Mouse (Mus musculus) midbrain, embryonic 15.5 days (tissue): Measurements from ENCODE around the gene Fam135a. TPM values are rescaled to one million over a fixed set of nuclear protein-coding genes. Genes with fewer than 3 reads are reported as not detected.

Experiments
- ATAC-seq: fragments of 200-750 bp; cut with Nextera tagmentation; replicated peaks from 2 replicates; pipeline ENCODE4 v1.8.0; 2017; ENCODE audit warnings: moderate TSS enrichment
- H3K27ac ChIP-seq: fragments of 300-500 bp; sonication (generic); 2 replicates; pipeline ENCODE4 v1.5.1; 2015; ENCODE audit warnings: mild to moderate bottlenecking, inconsistent platforms
- H3K27me3 ChIP-seq: fragments of 300-500 bp; sonication (generic); replicated peaks from 2 replicates; pipeline ENCODE4 v1.6.1; 2015; ENCODE audit warnings: inconsistent platforms
- H3K36me3 ChIP-seq: fragments of 300-500 bp; sonication (generic); replicated peaks from 2 replicates; pipeline ENCODE4 v1.6.1; 2015; ENCODE audit warnings: inconsistent platforms
- H3K4me1 ChIP-seq: fragments of 300-500 bp; sonication (generic); 2 replicates; pipeline ENCODE4 v1.6.1; 2015; ENCODE audit warnings: inconsistent platforms
- H3K4me2 ChIP-seq: fragments of 300-500 bp; sonication (generic); 2 replicates; pipeline ENCODE4 v1.6.1; 2015; ENCODE audit warnings: inconsistent platforms, mild to moderate bottlenecking, moderate library complexity
- H3K4me3 ChIP-seq: fragments of 300-500 bp; sonication (generic); 2 replicates; pipeline ENCODE4 v1.5.1; 2015; ENCODE audit warnings: mild to moderate bottlenecking, inconsistent platforms
- H3K9ac ChIP-seq: fragments of 300-500 bp; sonication (generic); 2 replicates; pipeline ENCODE4 v1.6.1; 2015; ENCODE audit warnings: mild to moderate bottlenecking, inconsistent platforms
- H3K9me3 ChIP-seq: fragments of 300-500 bp; sonication (generic); 2 replicates; pipeline ENCODE4 v1.6.1; 2016; ENCODE audit warnings: inconsistent platforms
- WGBS: fragments of 180-500 bp; shearing (Covaris S2); methylation state at CpG from one replicate; pipeline ENCODE4 v1.1.7; 2015; ENCODE audit warnings: mixed read lengths; 5-methylcytosine and 5-hydroxymethylcytosine counted together
- polyA plus RNA-seq: library from polyadenylated mRNA; unstranded; fragments of >200 nt; fragmentation: Nextera tagmentation; extraction: Ambion mirVana; gene quantifications from 2 replicates; pipeline ENCODE4 v1.2.1, GENCODE M21; 2015

The Fam135a gene
- polyA plus RNA-seq, 1 experiment from 2014 or later: 27.7 TPM

DNA sequence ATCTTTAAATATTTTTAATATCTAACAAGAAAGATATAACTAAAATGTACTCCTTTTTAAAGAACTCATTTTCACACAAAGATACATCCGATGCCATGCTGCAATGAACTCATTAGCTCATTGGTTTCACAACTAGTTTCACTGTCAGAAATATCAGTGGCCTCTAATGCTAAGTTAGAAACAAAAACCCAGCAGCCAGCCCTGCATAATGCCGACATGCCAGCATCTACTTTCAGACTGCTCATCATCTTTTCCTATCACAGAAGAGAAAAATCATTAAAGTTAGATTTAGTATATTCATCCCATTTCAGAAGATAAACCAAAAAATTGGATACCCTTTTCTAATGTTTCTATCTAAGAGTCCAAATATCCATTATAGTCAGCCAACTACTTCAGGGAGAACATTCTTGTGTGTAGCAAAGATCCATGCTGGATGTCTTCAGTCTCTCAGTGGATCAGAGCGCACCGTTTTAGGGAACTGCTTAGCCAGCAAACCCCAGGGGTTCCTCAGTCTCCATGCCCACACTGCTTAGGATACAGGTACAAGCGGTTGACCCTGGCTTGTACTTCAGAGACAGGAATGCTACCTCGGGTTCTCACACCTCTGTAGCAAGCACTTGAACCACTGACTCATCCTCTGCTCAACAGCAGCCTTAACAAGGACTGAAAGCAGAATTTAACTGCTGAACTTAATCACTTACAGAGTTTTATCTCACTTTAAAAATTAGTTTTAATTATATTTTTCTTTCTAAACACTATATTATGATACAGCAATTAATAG, 53.2 kb downstream of the Fam135a start:
- Histone ChIP-seq H3K27me3 (no peaks in the 10 kb centered on the region), H3K9me3 (no peaks in the 10 kb centered on the region), H3K4me3 (no peak overlapping the region), H3K27ac (no peak overlapping the region), H3K9ac (no peak overlapping the region), H3K36me3 (no peaks in the 10 kb centered on the region; the same call in 1 of the 2 replicates), H3K4me1 (no peaks in the 10 kb centered on the region), H3K4me2 (no peak overlapping the region)
- no peak for ATAC-seq
- 74% methylated on average over 6 of the region's 6 CpGs for WGBS

DNA sequence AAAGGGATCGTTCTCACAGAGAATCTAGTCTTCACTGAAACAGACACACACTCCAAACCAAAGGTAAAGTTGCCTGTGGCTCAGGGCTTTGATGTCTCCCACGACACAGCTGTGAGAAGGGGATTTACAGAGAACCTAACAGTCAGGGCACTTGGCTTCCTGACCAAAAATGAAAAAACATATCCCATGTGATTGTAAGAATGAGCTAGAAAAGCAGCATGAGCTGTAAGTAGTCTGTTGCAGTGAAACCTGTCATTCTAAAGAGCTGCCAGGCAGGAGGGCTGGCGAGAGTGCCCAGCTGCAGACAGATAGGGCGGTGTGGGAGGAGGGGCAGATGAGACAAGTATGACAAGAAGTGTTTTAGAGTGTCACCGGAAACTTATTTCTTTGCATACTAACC, 54.5 kb downstream of the Fam135a start:
- Histone ChIP-seq H3K4me1 (no peaks in the 10 kb centered on the region), H3K27ac (no peak overlapping the region), H3K4me3 (no peak overlapping the region), H3K27me3 (no peaks in the 10 kb centered on the region), H3K4me2 (no peak overlapping the region), H3K9me3 (no peaks in the 10 kb centered on the region), H3K36me3 (no peaks in the 10 kb centered on the region), H3K9ac (no peak overlapping the region)
- no peak for ATAC-seq
- 67% methylated on average over 5 of the region's 5 CpGs for WGBS

DNA sequence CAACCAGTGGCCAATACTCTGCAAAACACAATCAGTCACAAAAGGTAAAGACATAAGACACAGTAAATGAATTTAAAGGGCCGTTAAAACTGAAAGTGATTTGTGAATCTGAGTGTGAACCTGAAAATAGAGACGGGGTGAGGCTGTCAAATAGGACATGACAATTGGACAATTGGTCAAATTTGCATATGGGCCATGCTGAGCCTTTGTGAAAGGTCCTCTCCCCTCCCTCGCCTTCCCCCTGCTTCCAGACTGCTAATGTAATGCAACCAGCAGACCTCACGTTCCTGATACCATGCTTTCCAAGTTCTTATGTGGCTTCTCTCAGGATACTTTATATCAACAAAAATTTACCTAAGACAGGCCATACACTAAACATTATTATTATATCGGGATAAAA, 57.1 kb downstream of the Fam135a start:
- no peaks in the 10 kb centered on the region for H3K36me3 ChIP-seq
- no peaks in the 10 kb centered on the region for H3K9me3 ChIP-seq
- H3K9ac ChIP-seq: no peak overlapping the region
- no peak overlapping the region for H3K4me2 ChIP-seq
- H3K27me3 ChIP-seq: no peaks in the 10 kb centered on the region
- no peak overlapping the region for H3K27ac ChIP-seq
- no peak for ATAC-seq
- WGBS: 33% methylated on average over 5 of the region's 5 CpGs
- H3K4me1 ChIP-seq: no peaks in the 10 kb centered on the region
- H3K4me3 ChIP-seq: no peak overlapping the region

DNA sequence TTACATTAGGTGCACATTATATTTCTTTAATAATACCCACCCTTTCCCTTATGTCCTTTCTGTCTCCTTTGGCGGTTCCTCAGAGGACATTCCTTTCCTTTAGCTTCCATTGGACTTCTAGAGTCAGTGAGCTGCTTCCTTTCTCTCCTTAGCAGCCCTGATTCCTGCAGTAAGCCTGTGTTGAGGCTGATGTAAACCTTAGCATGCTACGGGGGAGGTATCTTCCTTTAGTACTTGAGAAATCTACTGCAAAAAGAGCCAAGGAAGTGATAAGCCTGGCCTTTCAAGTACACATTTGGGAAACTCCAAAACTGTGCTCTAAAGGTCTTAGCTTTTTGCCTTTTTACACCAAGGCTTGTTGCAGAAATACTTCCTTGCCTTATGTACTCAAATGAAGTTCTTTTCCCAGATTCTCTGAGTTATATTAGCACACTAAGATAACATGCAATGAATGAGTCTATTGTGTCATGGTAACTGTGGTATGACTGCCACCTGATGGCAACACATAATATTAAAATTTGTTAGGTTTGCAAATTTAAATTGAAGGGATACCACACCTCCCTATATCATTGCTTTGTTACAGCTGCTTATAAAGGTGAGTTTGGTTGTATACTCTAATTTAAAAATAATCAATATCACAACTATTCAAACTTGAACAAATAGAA, 66.2 kb downstream of the Fam135a start:
- H3K4me2 ChIP-seq: no peak overlapping the region
- no peaks in the 10 kb centered on the region for H3K4me1 ChIP-seq
- H3K27me3 ChIP-seq: no peaks in the 10 kb centered on the region
- no peak overlapping the region for H3K4me3 ChIP-seq
- peak; percentile 63; the same call in 1 of the 2 replicates for ATAC-seq
- H3K9ac ChIP-seq: no peak overlapping the region
- 90% methylated on average over 2 of the region's 2 CpGs for WGBS
- no peak overlapping the region for H3K27ac ChIP-seq
- H3K36me3 ChIP-seq: peaks cover 4% of the 10 kb centered on the region; the same call in 1 of the 2 replicates
- no peaks in the 10 kb centered on the region for H3K9me3 ChIP-seq

DNA sequence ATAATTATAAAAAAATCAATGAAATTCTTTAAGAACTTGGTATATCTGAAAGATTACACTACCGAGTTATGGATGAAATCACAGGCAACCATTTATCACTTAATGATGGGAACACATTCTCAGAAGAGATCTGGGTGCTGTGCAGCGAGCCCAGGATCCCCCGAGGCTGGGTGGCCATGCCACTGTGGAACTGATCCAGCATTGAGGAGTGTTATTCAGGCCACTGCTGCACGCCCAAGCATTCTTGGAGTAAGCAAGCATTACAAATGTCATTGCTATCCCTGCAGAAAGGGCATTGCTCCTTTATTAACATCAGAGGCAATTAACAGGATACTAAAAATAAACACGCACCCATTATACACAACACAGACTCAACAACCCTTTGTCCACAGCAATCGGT, 89.3 kb downstream of the Fam135a start:
- no peak overlapping the region for H3K4me3 ChIP-seq
- no peak for ATAC-seq
- WGBS: 93% methylated on average over 6 of the region's 6 CpGs
- H3K27me3 ChIP-seq: no peaks in the 10 kb centered on the region
- H3K4me1 ChIP-seq: no peaks in the 10 kb centered on the region
- no peaks in the 10 kb centered on the region for H3K9me3 ChIP-seq
- H3K9ac ChIP-seq: no peak overlapping the region
- no peak overlapping the region for H3K27ac ChIP-seq
- no peak overlapping the region for H3K4me2 ChIP-seq
- peaks cover 7% of the 10 kb centered on the region for H3K36me3 ChIP-seq

DNA sequence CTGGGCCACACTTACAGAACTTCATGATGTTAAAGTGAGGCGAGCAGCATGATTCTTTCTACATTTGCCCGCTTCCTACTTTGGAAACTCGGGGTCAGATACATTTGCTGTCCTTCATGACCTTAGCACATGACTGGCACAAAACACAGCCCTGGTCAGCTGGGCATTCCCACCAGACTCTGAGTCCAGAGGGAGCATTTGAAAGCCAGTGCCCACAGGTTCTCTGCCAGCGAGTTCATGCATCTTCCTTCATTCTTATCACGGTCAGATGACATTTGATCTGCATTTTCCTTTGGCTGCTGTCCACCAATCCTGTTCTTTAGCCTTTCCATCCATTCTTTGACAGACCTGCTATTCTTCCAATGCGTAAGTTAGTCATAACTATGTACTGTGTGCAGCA, 90.1 kb downstream of the Fam135a start:
- ATAC-seq: no peak
- no peaks in the 10 kb centered on the region for H3K9me3 ChIP-seq
- no peak overlapping the region for H3K9ac ChIP-seq
- no peaks in the 10 kb centered on the region for H3K27me3 ChIP-seq
- no peak overlapping the region for H3K27ac ChIP-seq
- H3K4me2 ChIP-seq: no peak overlapping the region
- peaks cover 7% of the 10 kb centered on the region for H3K36me3 ChIP-seq
- 90% methylated on average over 6 of the region's 6 CpGs for WGBS
- no peaks in the 10 kb centered on the region for H3K4me1 ChIP-seq
- H3K4me3 ChIP-seq: no peak overlapping the region

DNA sequence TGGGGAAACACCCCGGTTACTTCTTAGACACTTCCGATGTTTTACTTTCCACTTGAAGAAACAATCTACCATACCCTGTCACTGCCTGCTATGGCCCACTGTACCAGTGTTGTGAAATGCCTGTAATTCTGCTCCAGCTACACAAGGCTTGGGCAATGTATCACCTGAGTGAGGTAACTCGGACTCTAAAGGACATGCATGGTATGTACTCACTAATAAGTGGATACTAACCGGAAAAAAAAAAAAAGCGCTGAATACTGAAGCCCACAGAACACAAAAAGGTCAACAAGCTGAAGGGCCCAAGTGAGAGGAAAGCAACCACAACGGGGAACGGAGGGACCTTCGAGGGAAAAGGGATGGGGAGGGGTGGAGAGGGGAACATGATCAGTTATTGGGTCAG, 92.5 kb downstream of the Fam135a start:
- H3K9me3 ChIP-seq: no peaks in the 10 kb centered on the region

DNA sequence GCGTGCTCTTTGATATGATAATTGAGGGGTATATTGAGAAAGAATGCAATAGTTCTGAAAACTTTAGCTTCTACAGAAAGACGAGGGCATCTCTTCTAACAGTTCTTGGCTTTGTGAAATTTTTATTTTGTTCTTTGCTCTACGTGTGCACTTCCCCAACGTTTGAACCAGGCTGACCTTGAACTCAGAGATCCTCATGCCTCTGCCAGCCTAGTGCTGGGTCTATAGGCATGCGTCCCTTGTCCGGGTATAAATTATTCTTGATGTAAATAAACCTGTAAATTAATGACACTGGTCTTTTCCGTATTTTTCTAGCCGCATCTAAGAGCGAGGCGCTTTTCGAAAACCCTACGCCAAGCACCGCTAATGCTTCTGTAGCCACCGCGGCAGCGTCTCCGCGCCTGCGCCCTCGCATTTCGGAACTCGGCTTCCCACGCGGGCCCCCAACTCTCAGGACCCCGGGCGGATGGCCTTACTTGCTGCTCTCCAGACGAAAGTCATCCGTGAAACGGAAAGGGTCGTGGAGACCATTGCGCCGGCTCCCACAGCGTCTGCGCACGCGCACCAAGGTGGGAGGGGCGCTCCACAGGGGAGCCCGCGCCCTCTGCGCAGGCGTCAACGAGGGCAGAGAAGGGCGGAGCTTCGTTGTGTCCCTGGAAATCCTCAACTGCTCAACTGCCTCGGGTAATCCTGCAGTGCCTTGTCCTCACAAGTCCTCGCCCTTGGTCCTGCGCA, 94.9 kb downstream of the Fam135a start, which contains the start of gene Sdhaf4:
Gene Sdhaf4, minus strand, starts transcription at position 587 of the 735 bp plus-strand sequence.
- Histone ChIP-seq H3K9me3 (no peaks in the 10 kb centered on the region), H3K36me3 (no peaks in the 10 kb centered on the region; the same call in 1 of the 2 replicates), H3K4me3 (peak within 1 kb of the TSS; percentile 73), H3K9ac (peak within 1 kb of the TSS; percentile 87), H3K4me1 (peaks cover 7% of the 10 kb centered on the region), H3K4me2 (peak within 1 kb of the TSS; percentile 58), H3K27ac (peak within 1 kb of the TSS; percentile 92), H3K27me3 (no peaks in the 10 kb centered on the region)
- WGBS: 1% methylated on average over 47 of the region's 47 CpGs
- ATAC-seq: peak; percentile 96

More for the DNA sequence above, 92.5 kb downstream of the Fam135a start:
- H3K27me3 ChIP-seq: no peaks in the 10 kb centered on the region
- no peak overlapping the region for H3K4me2 ChIP-seq
- no peak for ATAC-seq
- H3K4me3 ChIP-seq: no peak overlapping the region
- H3K27ac ChIP-seq: no peak overlapping the region
- no peak overlapping the region for H3K9ac ChIP-seq
- H3K36me3 ChIP-seq: no peaks in the 10 kb centered on the region; the same call in 1 of the 2 replicates
- peaks cover 7% of the 10 kb centered on the region for H3K4me1 ChIP-seq
- 92% methylated on average over 8 of the region's 8 CpGs for WGBS

DNA sequence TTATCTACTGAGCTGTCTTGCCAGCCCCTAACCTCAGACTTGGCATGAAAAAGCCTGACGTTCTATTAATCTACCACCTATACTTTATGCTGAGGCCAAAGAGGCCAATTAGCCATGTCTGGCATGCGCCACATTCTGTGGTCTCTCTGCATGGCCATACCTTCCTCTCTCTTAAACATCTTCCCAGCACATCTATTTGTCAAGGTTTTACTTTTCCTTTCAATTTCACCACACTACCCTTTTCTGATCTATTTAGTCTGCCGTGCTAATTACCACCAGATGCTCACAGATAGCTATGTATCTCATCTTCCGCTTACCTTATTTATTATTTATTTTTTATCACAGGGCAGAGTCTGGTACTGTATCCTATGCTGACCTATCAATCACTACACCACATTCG, 100.8 kb downstream of the Fam135a start:
- H3K9me3 ChIP-seq: no peaks in the 10 kb centered on the region
- 97% methylated on average over 5 of the region's 5 CpGs for WGBS

DNA sequence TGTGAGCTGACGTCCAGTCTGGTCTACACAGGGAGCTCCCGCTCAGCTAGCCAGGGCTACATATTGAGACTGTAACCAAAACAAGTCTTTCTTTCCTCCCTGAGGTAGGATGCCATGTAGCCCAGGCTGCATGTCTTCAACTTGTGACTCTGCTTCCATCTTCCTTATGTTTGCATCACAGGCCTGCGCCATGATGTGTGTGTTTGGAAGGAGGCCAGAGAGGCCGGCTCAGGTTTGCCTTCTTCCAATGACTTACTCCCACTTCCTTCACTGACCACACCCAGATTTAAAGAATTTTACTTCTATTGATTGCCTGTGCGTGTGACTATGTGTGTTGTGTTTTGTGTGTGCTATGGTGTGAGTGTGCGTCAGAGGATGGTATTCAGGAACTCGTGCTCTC, 101.3 kb downstream of the Fam135a start:
- H3K36me3 ChIP-seq: no peaks in the 10 kb centered on the region
- H3K27ac ChIP-seq: no peak overlapping the region
- H3K4me1 ChIP-seq: no peaks in the 10 kb centered on the region
- no peak for ATAC-seq
- H3K27me3 ChIP-seq: no peaks in the 10 kb centered on the region
- no peak overlapping the region for H3K9ac ChIP-seq
- H3K4me3 ChIP-seq: no peak overlapping the region
- H3K4me2 ChIP-seq: no peak overlapping the region
- 98% methylated on average over 7 of the region's 7 CpGs for WGBS
- H3K9me3 ChIP-seq: no peaks in the 10 kb centered on the region

More for the DNA sequence above, 100.8 kb downstream of the Fam135a start:
- Histone ChIP-seq H3K4me2 (no peak overlapping the region), H3K4me1 (peaks cover 2% of the 10 kb centered on the region), H3K27me3 (no peaks in the 10 kb centered on the region), H3K4me3 (no peak overlapping the region), H3K9ac (no peak overlapping the region), H3K36me3 (no peaks in the 10 kb centered on the region), H3K27ac (no peak overlapping the region)
- ATAC-seq: no peak

DNA sequence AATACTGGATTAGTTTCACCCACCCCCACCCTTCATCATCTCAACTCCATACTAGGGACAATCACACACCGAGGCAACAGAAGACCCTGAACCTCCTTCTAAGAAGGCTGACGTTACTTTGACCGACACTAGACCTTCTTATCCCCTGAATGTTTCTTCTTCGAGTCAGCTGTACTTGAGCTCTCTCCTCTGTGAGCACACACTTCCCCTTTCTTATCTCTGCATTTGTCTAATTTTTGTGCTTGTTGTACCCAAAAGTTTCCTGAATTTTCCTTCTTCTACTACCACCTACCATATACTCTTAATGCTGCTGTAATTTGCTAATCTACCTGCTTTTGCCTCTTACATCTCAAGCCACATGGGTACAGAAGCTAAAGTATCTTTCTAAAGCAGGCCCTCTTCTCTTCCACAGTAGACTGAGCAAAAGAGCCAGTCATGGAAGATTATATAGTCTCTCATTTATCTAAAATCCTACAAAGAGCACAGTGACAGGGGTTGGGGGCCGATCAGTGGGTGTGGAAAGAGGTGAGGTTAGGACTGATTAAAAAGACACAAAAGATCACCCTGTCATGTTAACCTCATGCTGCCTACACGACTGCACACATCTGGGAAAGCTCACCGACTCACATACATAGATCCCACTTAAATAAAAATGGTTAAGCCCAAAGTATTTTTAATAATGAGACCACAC, 101.9 kb downstream of the Fam135a start:
- WGBS: 95% methylated on average over 7 of the region's 7 CpGs
- no peak overlapping the region for H3K4me3 ChIP-seq
- no peaks in the 10 kb centered on the region for H3K27me3 ChIP-seq
- H3K9me3 ChIP-seq: no peaks in the 10 kb centered on the region
- H3K27ac ChIP-seq: no peak overlapping the region
- no peak overlapping the region for H3K4me2 ChIP-seq
- H3K36me3 ChIP-seq: no peaks in the 10 kb centered on the region
- ATAC-seq: no peak
- no peak overlapping the region for H3K9ac ChIP-seq
- no peaks in the 10 kb centered on the region for H3K4me1 ChIP-seq

DNA sequence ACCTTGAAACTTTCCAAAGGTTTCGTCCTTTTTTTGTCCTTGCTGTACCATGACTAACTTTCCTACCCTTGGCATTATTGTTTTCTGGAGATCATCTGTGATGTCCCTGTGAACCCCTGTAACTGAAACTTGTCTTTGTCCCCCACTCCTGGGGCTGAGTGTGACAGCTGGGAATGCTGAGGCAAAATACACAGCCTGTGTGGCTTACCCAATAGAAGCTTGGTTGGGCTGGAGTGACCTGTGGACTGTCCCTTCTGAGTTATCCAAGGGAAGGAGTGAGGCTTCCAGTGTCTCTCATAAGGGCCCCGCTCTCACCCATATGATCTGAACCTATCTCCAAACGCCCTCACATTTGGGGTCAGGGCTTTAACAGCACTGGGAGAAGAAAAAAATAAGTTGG, 102.6 kb downstream of the Fam135a start:
- no peak overlapping the region for H3K4me2 ChIP-seq
- H3K27ac ChIP-seq: no peak overlapping the region
- no peaks in the 10 kb centered on the region for H3K9me3 ChIP-seq
- no peak overlapping the region for H3K4me3 ChIP-seq
- no peaks in the 10 kb centered on the region for H3K36me3 ChIP-seq
- H3K4me1 ChIP-seq: no peaks in the 10 kb centered on the region
- no peak for ATAC-seq
- no peaks in the 10 kb centered on the region for H3K27me3 ChIP-seq
- WGBS: 91% methylated on average over 3 of the region's 3 CpGs
- H3K9ac ChIP-seq: no peak overlapping the region
